Comparison of ENCODE assay signal across 8 mouse cellular contexts in the genomic region with DNA sequence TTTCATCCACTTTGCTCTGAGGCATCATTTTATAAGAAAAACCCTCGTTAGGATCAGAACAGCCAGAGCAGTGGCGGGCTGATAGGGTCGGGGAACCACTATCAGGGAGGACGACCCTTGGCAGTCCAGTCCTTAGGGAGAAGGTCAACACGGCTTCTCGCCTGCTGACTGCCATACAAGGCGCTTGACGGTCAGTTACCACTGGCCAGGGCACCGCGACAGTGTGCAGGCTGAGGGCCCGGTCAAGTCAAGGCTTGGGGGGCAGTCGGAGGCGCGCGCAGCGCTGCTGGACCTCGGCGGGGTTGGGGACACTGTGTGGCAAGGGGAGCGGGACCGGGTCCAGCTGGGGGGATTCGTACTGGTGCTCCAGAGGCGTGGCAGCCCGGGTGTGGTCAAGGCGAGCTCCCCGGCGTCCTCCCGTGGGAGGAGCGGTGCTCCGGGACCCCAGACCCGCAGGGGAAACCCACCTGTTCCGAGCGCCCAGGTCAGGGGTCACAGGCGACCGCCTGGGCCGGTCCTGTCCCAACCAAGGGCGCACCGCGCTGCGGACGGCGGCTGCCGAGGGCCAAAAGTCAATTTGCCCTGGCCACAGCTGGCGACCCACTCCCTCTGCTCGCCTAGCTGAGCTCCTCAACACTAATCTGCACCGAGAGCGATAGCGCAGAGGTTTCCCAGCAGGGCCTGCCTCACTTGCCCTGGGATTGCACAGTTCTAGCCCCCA. TPM values are rescaled to one million over a fixed set of nuclear protein-coding genes. Genes with fewer than 3 reads are reported as not detected.
DNase-seq lines count a peak whose midpoint lies in the region; ATAC-seq and TF ChIP-seq lines count a peak whose summit lies in the region.

TSS of gene Sec31b (minus strand) at position 544 of the 721 bp plus-strand sequence.

- H3K9ac ChIP-seq in ES-Bruce4 (ENCODE audit: low read depth, poor library complexity, severe bottlenecking), result peak within 1 kb of the TSS; percentile 83
- peak within 1 kb of the TSS; percentile 22; the same call in 1 of the 2 replicates for H3K9ac ChIP-seq in stomach, embryonic 14.5 days (replicated peaks; ENCODE audit: low read depth, low read length)

- ATAC-seq in megakaryocyte-erythroid progenitor cell, adult 5-6 weeks (replicated peaks; ENCODE audit: low FRiP score, low TSS enrichment, poor library complexity, severe bottlenecking), result peak; percentile 45
- ATAC-seq in stomach, embryonic 14.5 days (ENCODE audit: insufficient number of reproducible peaks, insufficient read depth, low FRiP score, low read depth), result peak; percentile 42; the same call in 1 of the 2 replicates

- H3K27me3 ChIP-seq in ES-Bruce4 (ENCODE audit: control insufficient read depth, insufficient read depth, low read length, poor library complexity, severe bottlenecking), result no peaks in the 10 kb centered on the region; the same call in 1 of the 2 replicates
- H3K27me3 ChIP-seq in forebrain, embryonic 10.5 days (ENCODE audit: poor library complexity, severe bottlenecking), result peaks cover 39% of the 10 kb centered on the region
- H3K27me3 ChIP-seq in stomach, embryonic 14.5 days (ENCODE audit: control insufficient read depth, insufficient read depth, low read length), result no peaks in the 10 kb centered on the region

- TF ChIP-seq CTCF in ES-Bruce4 (IDR thresholded peaks at IDR 0.05; ENCODE audit: low read depth, low read length), result no peak
- no peak for TF ChIP-seq CTCF in brain, embryonic 14.5 days (IDR thresholded peaks at IDR 0.05; ENCODE audit: borderline replicate concordance, extremely low read depth, insufficient read depth, insufficient read length)

- TF ChIP-seq POLR2A in ES-Bruce4 (IDR thresholded peaks at IDR 0.05; ENCODE audit: insufficient read depth, low read length), result no peak
- TF ChIP-seq POLR2A in brain, embryonic 14.5 days (IDR thresholded peaks at IDR 0.05; ENCODE audit: borderline replicate concordance, extremely low read depth, insufficient read depth, insufficient read length, poor library complexity, severe bottlenecking), result no peak

- peak within 1 kb of the TSS; percentile 62 for H3K4me2 ChIP-seq in stomach, embryonic 14.5 days (replicated peaks; ENCODE audit: low read depth, low read length)

- intact Hi-C loops in heart, postnatal 14 days (cut with DNase I), result no loop called here

- TF ChIP-seq EP300 in ES-Bruce4 (IDR thresholded peaks at IDR 0.05; ENCODE audit: insufficient read depth, low read depth, low read length), result no peak

- no peak within 1 kb of the TSS for H3K27ac ChIP-seq in ES-Bruce4 (ENCODE audit: insufficient read depth, low read length)
- H3K27ac ChIP-seq in forebrain, embryonic 10.5 days, result peak within 1 kb of the TSS; percentile 77
- H3K27ac ChIP-seq in stomach, embryonic 14.5 days (ENCODE audit: low read length), result no peak within 1 kb of the TSS

- H3K9me3 ChIP-seq in ES-Bruce4 (replicated peaks; ENCODE audit: control insufficient read depth, insufficient read depth, low read length, poor library complexity, severe bottlenecking), result no peaks in the 10 kb centered on the region; the same call in 1 of the 2 replicates
- peaks cover 11% of the 10 kb centered on the region for H3K9me3 ChIP-seq in forebrain, embryonic 10.5 days
- H3K9me3 ChIP-seq in stomach, embryonic 14.5 days (ENCODE audit: control insufficient read depth, low read depth, low read length), result no peaks in the 10 kb centered on the region; the same call in 1 of the 2 replicates

- WGBS in forebrain, embryonic 10.5 days, result 1% methylated on average over 47 of the region's 47 CpGs
- 2% methylated on average over 47 of the region's 47 CpGs for WGBS in stomach, embryonic 14.5 days

- H3K4me1 ChIP-seq in ES-Bruce4 (ENCODE audit: control insufficient read depth, insufficient read depth, low read length), result no peaks in the 10 kb centered on the region
- peaks cover 15% of the 10 kb centered on the region for H3K4me1 ChIP-seq in forebrain, embryonic 10.5 days
- H3K4me1 ChIP-seq in stomach, embryonic 14.5 days (ENCODE audit: control insufficient read depth, insufficient read depth, low read length), result no peaks in the 10 kb centered on the region

- peak; percentile 3 for DNase-seq in brain, embryonic 14.5 days (ENCODE audit: low read depth)
- peak; percentile 62 for DNase-seq in forebrain, embryonic 10.5 days (ENCODE audit: extremely low spot score, low spot score)
- DNase-seq in heart, postnatal 14 days, result peak; percentile 56 to 66
- peak; percentile 77 to 83 for DNase-seq in kidney, postnatal 4 days
- DNase-seq in layer of hippocampus, postnatal 10 days (ENCODE audit: low spot score in 2 of 2), result no peak

- peak within 1 kb of the TSS; percentile 91 for H3K4me3 ChIP-seq in ES-Bruce4 (ENCODE audit: low read depth, low read length)
- H3K4me3 ChIP-seq in forebrain, embryonic 10.5 days, result peak within 1 kb of the TSS; percentile 71
- H3K4me3 ChIP-seq in stomach, embryonic 14.5 days (ENCODE audit: low read depth, low read length), result peak within 1 kb of the TSS; percentile 42

- peaks cover 11% of the 10 kb centered on the region; the same call in 1 of the 2 replicates for H3K36me3 ChIP-seq in ES-Bruce4 (ENCODE audit: control insufficient read depth, insufficient read depth, low read length, poor library complexity, severe bottlenecking)
- peaks cover 29% of the 10 kb centered on the region for H3K36me3 ChIP-seq in forebrain, embryonic 10.5 days (replicated peaks)
- peaks cover 24% of the 10 kb centered on the region for H3K36me3 ChIP-seq in stomach, embryonic 14.5 days (ENCODE audit: control insufficient read depth, insufficient read depth, low read length)

RNA-seq across cellular contexts. Expression of gene Sec31b, which starts in this region (rescaled TPM):
- polyA plus RNA-seq in ES-Bruce4 (2011; ENCODE audit: insufficient read depth, insufficient read length, low read depth, missing spikeins), result 1.8 and 2.1 TPM in 2 replicates
- 0.42 and 0.72 TPM in 2 replicates for polyA plus RNA-seq in brain, embryonic 14.5 days (2012; rRNA removed)
- polyA plus RNA-seq in forebrain, embryonic 10.5 days (2016; fragmentation: Nextera tagmentation; extraction: Ambion mirVana), result 0.88 and 1.7 TPM in 2 replicates
- 1 to 10 TPM; 4.7 to 5.2 TPM for total RNA-seq in heart, postnatal 14 days (2021)
- 0.47 and 1.7 TPM in 2 replicates for total RNA-seq in megakaryocyte-erythroid progenitor cell, adult 5-6 weeks (2014; fragmentation: Nextera tagmentation)
- 0.23 and 0.61 TPM in 2 replicates for total RNA-seq in megakaryocyte-erythroid progenitor cell, adult 5-6 weeks (2017)
- polyA plus RNA-seq in stomach, embryonic 14.5 days (2014; fragmentation: Nextera tagmentation; extraction: Ambion mirVana), result 0.36 and 0.67 TPM in 2 replicates
- total RNA-seq in layer of hippocampus, postnatal 10 days (2021), result under 1 TPM; 0.11 to 0.34 TPM

Comparison
In these comparisons a context has a peak if more than half of its experiments do, and no peak if none do; other contexts are left out.
1. Peak in DNase-seq in brain, embryonic 14.5 days; RNA of the gene not detected or under 1 TPM.
2. Peak in ATAC-seq, H3K4me3 ChIP-seq, H3K9ac ChIP-seq and H3K4me2 ChIP-seq in stomach, embryonic 14.5 days; RNA of the gene not detected or under 1 TPM.
3. DNase-seq: peak in forebrain, embryonic 10.5 days (single experiment), heart, postnatal 14 days (2 of 2) and kidney, postnatal 4 days (2 of 2); none in layer of hippocampus, postnatal 10 days (0 of 2).
4. Peak in every context shown above with its lines, with median percentiles within 50 percentile points of each other: H3K4me3 ChIP-seq.